Mouse (Mus musculus) adrenal gland, postnatal 14 days (tissue): ENCODE data around the gene Gpalpp1. TPM values are rescaled to one million over a fixed set of nuclear protein-coding genes. Genes with fewer than 3 reads are reported as not detected.

Experiments used
- DNase-seq: peaks from one replicate; pipeline ENCODE4 v3.0.0; 2021; ENCODE audit warnings: mixed read lengths
- long read RNA-seq, 2 experiments: library from polyadenylated mRNA; stranded (forward); transcript quantifications; one replicate each; pipeline ENCODE4 v2.0.0; 2021
- total RNA-seq: library from RNA; stranded (reverse); gene quantifications from 2 replicates; pipeline ENCODE4 v1.2.3, GENCODE M21; 2021

Gene Gpalpp1
- 17.7 and 19.4 TPM in 2 replicates for total RNA-seq
- long read RNA-seq, experiment 1, full-length matches to known transcripts = 7 of 11 reads
- long read RNA-seq, experiment 1, partial matches to known transcripts = 1 of 11 reads
- long read RNA-seq, experiment 1, other reads (novel, unspliced or antisense) = 3 of 11 reads
- long read RNA-seq, experiment 2, full-length matches to known transcripts = 9 of 9 reads
- long read RNA-seq, experiment 2, partial matches to known transcripts = 0 of 9 reads
- long read RNA-seq, experiment 2, other reads (novel, unspliced or antisense) = 0 of 9 reads

DNA sequence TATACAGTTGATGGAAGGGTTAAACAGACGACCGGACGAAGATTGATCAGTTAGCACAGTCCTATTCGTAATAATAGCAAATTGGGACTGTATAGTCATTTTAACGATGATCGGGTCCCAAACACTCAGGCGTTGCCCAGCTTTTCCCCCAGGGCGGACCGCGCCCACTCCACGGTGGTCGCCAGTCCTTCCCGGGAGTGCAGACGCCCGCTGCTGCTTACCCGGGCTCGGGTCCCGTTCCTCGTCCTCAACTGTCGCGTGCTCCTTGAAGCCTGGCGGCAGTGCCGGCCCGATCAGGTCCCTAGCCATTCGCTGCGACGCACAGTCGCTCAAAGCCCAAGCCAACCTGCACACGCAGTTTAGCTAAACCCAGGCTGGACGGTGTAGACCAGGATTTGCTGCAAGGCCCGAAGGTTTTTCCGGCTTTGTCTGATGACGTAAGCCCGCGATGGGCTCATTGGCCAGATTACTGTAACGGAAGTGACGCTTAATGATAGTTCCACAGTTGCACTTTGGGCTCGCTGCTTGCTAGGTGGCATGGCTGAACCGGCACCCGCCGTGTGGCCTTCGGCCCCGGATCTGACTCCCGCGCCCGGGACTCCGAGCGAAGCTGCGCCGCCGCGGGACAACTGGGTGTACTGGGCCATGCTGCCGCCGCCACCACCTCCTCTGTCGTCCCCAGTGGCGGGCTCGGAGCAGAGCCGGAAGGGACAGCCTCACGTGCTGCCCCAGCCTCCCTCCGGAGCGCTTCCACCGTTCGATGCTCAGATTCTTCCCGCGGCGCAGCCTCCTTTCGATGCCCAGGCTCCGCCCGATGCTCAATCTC is at the start of gene Gpalpp1, which contains the start of gene Nufip1:
Gene Gpalpp1, minus strand, starts transcription at position 365 of the 826 bp plus-strand sequence.
Gene Nufip1, plus strand, starts transcription at position 496 of the 826 bp plus-strand sequence.
- DNase-seq = peak; percentile 94

DNA sequence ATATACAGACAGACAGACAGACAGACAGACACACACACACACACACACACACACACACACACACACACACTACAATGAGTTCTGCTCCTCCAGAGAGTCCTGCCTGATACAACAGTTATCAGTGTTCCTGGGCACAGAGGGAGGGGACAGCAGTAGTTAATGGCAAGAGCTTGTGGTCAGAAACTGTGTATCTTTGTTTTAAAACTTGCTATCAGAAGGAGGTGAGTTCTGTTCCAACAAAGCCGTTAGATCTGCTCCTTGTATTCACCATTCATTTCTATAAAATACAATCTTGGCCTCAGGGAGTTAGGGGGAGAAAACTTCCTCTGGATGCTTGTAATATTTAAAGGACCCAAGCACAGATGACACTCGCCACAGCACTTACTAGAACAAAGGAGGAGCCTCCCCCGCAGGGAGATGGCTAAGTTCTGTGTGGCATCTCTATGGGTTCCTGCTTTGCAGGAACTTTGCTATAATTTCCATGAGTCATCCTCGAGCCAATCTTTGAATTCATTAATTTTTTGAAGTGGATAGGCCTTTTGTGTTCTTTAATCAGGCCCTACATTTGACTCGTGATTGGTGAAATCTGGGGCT is 47.7 kb upstream of the Gpalpp1 start:
- no peak for DNase-seq

DNA sequence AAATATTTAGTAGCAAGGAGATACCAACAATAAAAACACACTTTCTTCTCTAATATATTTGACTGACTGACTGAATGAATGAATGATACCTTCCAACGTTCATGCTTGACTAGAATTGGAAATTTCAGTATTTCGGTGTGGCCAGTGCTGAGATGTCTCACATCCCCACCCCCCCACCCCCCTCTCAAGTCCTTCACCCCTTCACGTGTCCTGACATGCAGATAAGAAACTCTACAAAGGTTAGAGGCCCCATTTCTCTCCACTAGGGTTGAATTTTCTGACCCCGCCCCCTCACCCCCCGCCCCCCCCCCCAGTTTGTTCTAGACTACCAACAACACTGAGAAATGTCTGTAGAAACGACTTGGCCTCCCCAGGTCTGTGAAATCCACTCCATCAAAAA is 43.3 kb upstream of the Gpalpp1 start:
- DNase-seq = no peak

- DNase-seq = peak; percentile 31
Observed at GRCm38 (mm10) chr14:76153003-76153675, 42.6 kb upstream of the Gpalpp1 start.

GRCm38 (mm10) chr14:76152162-76153002 is 41.8 kb upstream of the Gpalpp1 start:
- DNase-seq = peak; percentile 96

DNA sequence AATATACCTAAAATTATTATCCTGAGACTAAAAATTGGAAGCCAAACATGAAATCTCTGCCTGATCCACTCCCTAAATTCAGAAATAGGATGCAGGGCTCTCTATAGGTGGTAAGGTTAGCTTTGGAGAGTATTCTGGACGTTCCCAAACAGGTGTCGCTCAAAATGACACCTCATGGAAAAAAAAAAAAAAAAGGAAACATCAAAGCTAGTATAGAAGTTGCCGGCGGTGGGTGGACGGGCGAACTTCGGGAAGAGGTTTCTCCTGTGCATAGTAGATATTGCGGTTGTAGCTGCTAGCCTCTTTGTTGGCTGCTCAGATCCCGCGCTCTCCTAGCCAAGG is 41.2 kb upstream of the Gpalpp1 start:
- no peak for DNase-seq

GRCm38 (mm10) chr14:76151011-76151410 is 40.5 kb upstream of the Gpalpp1 start:
- no peak for DNase-seq

- no peak for DNase-seq
Observed at GRCm38 (mm10) chr14:76150499-76150898, 39.9 kb upstream of the Gpalpp1 start.

- peak; percentile 95 for DNase-seq
Observed at GRCm38 (mm10) chr14:76149531-76150179, 39.1 kb upstream of the Gpalpp1 start.

DNA sequence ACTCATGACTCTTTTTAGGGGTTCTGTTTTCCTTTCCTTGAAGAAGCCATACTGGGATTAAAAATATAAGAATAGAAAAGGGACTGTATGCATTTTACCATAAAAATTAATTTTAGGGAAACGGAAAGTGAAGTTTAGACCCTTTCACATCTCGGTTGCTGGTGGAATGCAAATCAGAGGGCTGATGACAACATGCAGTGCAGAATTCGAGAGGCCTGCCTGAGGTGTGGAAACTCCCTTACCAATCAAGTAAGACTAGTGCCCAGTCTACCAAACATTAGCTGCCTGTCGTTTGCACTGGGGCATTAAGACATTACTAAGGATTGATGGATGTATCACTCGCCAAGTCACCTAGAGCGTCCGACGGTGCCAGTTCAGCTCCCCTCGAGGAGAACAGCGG is 37.7 kb upstream of the Gpalpp1 start:
- DNase-seq = no peak

GRCm38 (mm10) chr14:76147061-76147460 is 36.5 kb upstream of the Gpalpp1 start:
- peak; percentile 29 for DNase-seq

DNA sequence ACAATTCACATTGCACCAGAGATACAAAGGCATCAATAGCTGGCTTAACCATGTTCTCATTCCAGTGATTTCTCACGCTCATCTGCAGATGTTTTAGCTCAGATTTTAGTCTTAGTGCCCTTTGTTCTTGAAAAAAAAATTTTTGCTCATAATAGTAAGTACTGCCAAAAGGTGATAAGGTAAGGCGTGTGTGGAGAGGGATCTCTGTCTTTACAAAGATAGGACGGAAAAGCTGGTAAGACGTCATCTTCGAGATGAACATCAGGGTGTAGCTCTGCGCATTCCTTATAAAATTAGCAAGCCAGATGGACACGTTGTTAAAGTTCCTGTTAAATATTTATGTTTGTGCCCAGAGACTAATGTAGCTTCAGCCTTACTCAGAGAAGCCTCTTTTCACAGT is 35.3 kb upstream of the Gpalpp1 start:
- no peak for DNase-seq

- DNase-seq = no peak
Observed at GRCm38 (mm10) chr14:76145248-76145647, 34.7 kb upstream of the Gpalpp1 start.

DNA sequence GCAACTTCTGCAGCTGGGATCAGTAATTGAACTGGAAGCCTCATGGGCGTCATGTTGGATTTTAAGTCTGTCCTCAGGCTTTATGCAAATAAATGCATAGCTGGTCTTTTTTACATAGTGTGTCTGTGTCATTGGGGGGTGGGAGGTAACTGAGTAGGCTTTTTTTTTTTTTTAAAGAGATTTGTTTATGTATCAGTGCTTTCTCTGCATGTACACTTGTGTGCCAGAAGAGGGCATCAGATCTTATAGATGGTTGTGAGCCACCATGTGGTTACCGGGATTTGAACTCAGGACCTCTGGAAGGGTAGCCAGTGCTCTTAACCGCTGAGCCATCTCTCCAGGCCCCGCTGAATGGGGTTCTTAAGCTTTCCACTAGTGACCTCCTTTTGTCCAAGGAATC is 24.4 kb upstream of the Gpalpp1 start:
- no peak for DNase-seq

DNA sequence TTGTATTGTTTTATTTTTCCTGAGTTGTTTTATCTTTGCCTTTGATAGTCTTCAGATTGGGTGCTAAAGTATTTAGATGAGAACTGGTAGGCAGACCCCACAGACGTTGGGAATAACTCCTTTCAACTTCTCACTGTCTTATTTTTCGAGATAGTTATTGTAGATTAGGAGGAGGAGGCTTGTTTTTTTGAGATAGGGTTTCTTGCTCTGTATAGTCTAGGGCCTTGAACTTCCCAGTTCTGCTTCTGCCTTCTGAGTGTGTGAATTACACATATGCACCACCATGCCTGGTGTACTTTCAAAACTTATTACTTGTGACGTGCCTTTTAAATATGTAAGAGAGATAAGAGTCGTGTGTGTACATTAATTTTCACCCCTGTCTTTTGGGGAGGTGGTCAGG is 17.6 kb upstream of the Gpalpp1 start:
- DNase-seq = no peak

GRCm38 (mm10) chr14:76127311-76127710 is 16.8 kb upstream of the Gpalpp1 start:
- no peak for DNase-seq

DNA sequence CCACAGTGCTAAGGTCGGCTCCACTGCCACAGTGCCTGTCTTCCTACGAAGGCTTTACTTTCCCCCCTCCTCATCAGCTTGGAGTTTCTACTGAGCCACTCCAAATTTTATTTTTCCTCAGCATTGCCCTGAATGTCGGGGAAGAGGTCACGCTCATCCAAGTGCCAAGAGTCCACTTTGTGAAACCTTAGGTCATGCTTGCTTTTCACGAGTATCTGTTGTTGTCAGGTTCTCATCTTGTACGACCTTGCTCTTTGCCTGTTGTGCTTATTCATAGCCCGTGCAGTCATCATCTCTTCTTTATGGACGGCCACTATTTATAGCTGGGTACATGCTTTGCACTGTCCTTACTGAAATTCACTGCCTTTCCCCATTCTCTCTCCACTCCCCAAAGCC is 12.1 kb upstream of the Gpalpp1 start:
- DNase-seq = no peak

DNA sequence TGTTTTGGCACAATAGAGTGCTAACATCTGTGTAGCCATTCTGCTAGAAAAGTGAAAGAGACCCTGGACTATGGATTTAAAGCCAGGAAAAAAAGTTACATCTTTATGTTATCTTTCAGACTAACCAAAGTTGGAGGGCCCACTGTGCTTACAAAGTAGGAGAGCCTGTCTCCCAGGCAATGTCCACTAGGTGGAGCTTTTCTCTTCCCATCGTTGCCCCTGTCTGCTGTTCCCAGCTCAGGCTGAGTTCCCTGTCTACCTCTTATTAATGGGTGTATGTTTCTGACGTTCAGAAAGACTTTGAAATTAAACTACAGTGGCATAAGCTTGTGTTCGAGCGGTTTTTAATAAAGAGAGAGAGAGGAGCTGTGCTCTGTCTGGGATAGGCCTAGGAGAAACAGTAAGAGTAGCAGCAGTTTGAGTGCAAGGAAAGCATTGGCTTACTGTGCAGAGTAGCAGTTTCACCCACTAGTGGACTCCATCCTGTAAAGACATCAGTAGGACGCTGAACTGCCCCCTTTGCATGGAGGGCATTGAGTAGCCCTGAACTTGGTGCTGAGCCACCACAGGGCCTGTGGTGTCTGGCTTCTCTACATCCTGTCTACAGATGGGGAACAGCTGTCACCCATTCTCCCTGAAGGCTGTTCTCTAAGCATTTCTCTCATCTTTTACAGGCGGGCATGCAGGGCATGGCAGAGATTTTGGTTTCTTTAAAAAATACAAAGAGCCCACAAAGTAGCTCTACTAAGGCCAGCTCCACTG is 11.5 kb upstream of the Gpalpp1 start:
- DNase-seq = peak; percentile 69

DNA sequence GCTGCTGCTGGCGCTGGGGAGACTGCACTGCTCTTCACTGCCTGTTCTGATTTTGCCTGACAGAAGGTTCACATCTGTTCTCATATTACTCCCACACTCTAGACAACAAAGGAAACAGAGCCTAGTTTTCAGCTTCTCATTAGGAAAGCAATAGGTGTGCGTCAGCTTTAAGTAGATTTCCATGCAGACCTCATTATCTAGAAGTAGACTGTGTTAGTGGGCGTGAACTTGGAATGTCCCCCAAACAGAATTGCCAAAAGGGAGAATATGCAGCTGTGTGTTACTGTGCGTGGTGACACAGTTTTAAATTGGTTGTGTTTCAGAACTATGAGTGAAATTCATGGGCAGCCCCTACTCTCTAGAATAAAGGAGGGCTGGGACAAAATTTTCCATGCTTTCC is 9.9 kb upstream of the Gpalpp1 start:
- no peak for DNase-seq

GRCm38 (mm10) chr14:76118963-76119362 is 8.4 kb upstream of the Gpalpp1 start:
- no peak for DNase-seq
